Mouse (Mus musculus): ENCODE results near the gene Mtus2.

GRCm38 (mm10) chr5:148027985-148028384, 70.9 kb downstream of the Mtus2 start:
- TF ChIP-seq ZMIZ1 (IDR thresholded peaks at IDR 0.05; ENCODE audit: low read depth, low read length) (no peak), CHD2 (IDR thresholded peaks at IDR 0.05; ENCODE audit: low read length) (no peak), POLR2A (IDR thresholded peaks at IDR 0.05; ENCODE audit: control insufficient read depth in 1 of 2, insufficient read depth in 1 of 2, low read depth in 1 of 2, low read length in 2 of 2, poor library complexity in 1 of 2) (no peak), TCF12 (IDR thresholded peaks at IDR 0.05; ENCODE audit: low read depth, low read length) (no peak), CTCF (IDR thresholded peaks at IDR 0.05 in 2 of 3, conservative IDR thresholded peaks at IDR 0.05 in 1 of 3; ENCODE audit: control insufficient read depth in 1 of 3, insufficient read depth in 1 of 3, low read depth in 2 of 3, low read length in 3 of 3, poor library complexity in 1 of 3, severe bottlenecking in 1 of 3) (no peak), JUND (IDR thresholded peaks at IDR 0.05; ENCODE audit: low read depth, low read length) (no peak), UBTF (IDR thresholded peaks at IDR 0.05; ENCODE audit: borderline replicate concordance, insufficient read depth, low read depth, low read length) (no peak), MEF2A (IDR thresholded peaks at IDR 0.05; ENCODE audit: extremely low read depth, insufficient replicate concordance, low read depth, low read length, poor library complexity, severe bottlenecking) (no peak), GATA1 (IDR thresholded peaks at IDR 0.05; ENCODE audit: low read depth, low read length) (no peak), CHD1 (IDR thresholded peaks at IDR 0.05; ENCODE audit: low read depth, low read length) (no peak), SMC3 (IDR thresholded peaks at IDR 0.05; ENCODE audit: low read depth, low read length) (no peak), ZNF384 (IDR thresholded peaks at IDR 0.05; ENCODE audit: low read depth, low read length) (no peak), BHLHE40 (IDR thresholded peaks at IDR 0.05; ENCODE audit: borderline replicate concordance, low read depth, low read length) (no peak)
